Mouse (Mus musculus) thymus, postnatal 0 days (tissue): Measurements from ENCODE around the gene Mcrip2. TPM values are rescaled to one million over a fixed set of nuclear protein-coding genes. Genes with fewer than 3 reads are reported as not detected.
A peak's percentile ranks its signal among the peaks of the same experiment; 100 is the strongest.
"Not testable (repeated sequence)": the region's sequence is repeated elsewhere in the genome, so short reads cannot be mapped to it uniquely, and the experiment has no call there.

Experiments
- DNase-seq: peaks from one replicate; pipeline ENCODE4 v3.0.0-alpha.2; 2015; ENCODE audit warnings: low spot score
- polyA plus RNA-seq: library from polyadenylated mRNA; unstranded; fragments of >200 nt; fragmentation: Nextera tagmentation; extraction: Ambion mirVana; gene quantifications from 2 replicates; pipeline ENCODE4 v1.2.1, GENCODE M21; 2015

The Mcrip2 gene
- polyA plus RNA-seq, 1 experiment from 2014 or later, result 24.1 TPM

DNA sequence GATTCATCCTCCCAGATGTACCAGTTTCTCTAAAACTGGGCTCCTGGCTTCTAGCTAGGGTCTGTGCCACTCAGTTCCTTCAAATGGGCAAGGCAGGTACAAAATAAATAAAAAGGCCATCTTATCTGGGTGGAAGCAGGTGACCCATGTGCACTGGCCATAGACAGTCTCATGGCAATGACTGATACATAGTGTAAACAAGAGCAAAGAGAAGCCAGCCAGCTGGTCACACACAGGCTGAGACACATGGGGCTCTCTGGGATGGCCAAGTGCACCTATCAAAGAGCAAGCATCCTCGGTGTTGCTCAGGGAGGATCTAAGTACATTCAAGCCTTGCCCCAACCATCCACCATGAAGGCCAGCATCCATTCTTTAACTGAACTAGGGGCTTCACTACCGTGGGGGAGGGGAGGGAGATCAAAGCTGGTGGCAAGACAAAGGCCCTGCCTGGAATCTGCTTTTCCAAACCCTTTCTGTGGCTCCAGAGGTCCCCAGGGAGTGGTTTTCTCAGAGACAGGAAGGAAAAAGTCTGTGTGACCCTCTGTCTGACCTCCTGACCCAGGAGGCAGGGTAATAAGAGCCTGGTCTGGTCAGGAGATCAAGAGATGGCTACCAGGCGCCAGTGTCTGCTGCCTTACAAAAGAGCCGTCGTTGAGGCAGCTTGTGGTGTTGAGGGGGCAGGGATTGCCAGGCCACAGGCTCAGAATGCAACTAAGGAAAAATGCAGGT lies 12.5 kb upstream of the Mcrip2 start:
- DNase-seq, result no peak

DNA sequence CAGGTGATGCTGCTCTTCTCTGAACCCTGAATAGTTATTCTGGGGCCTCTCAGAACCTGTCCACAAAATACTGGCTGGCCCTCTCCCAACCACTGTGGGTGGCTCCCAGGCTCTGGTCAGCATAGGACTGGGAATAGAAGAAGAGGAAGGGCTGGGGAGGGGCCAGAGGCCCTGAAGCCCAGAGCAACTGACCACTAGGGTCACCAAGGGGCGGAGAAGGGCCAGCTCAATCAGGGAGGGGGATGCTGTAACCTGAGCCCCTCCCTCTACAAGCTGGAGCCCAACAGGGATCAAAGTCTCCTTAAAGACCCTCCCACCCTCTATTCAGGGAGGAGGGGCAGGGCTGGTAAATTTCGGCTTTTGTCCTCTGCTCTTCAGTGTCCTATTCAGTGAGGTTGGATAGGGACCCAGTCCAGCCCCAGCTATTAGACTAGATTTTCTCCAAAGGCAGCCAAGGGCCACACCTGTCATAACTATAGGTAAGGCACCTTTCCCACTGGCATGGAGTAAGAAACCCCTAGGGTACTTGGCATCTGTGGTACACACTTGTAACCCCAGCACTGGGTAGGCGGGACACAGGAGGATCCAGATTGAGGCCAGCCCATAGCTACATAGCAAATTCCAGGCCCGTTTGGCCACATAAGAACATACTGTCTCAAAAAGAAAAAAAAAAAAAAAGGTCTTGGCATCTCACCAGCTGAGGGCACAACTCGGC lies 11.8 kb upstream of the Mcrip2 start, which contains the start of gene Wfikkn1:
Wfikkn1 (minus strand) TSS at position 663 of the 715 bp plus-strand sequence.
- no peak for DNase-seq

DNA sequence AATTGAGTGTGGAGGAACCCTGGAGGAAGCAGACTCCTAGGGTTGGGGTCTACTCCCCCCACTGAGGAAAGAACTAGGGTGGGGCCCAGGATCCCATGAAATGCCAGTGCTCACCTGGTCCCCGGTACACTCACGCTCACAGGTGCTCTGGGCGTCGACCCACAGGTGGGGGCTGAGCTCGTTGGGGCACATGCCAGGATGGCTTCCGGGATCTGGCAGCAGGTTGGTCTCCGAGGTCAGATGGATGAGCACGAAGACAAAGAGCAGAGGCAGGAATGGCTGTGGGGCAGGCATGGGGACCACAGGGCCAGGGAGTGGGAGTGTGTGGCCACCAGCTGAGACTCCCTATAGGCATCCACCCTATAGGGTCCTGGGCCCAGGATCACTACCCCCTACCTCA lies 11.2 kb upstream of the Mcrip2 start:
- no peak for DNase-seq

DNA sequence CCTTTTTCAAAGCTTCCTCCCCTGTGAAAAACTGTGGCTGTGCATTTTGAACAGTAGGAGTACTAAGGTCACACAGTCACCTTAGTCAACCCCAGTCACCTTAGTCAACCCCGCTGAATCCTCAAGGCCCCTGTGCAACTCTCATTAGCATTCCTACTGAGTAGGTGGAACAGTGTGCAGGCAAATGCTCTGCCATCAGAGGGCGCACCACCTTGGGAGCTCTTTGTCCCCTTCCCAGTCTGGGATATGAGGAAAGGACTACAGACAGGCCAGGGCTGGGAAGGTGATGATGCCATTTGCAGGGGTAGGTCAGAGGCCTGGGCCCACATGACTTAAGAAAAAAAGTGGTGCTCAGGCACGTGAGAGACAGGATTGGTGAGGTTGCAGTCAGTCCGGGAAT lies 10.7 kb upstream of the Mcrip2 start:
- no peak for DNase-seq

DNA sequence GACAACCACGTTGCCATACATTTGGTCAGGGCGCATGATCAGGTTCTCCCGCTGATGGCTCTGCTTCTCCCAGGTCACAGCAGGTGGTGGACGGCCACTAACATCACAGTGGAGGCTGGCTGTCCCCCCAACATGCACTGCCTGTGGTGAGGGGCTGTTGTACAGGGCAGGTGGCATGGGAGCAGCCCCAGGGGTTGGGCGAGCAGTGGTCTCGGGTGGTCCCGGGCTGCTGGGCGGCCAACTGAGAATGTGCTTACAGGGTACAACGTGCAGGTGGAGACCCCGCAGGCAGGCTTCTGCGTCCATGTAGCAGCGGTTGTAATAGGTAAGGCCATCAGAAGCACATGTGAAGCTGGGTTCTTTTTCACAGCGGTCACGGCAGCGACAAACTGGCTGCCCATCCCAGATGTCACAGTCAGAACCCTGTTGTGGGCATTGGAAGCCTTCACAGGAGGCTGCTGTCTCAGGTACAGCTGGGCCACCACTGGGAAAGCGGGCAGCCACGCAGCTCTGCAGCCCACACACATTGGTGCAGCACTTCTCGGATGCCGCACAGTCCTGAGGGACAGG lies 10.1 kb upstream of the Mcrip2 start:
- DNase-seq, result no peak

DNA sequence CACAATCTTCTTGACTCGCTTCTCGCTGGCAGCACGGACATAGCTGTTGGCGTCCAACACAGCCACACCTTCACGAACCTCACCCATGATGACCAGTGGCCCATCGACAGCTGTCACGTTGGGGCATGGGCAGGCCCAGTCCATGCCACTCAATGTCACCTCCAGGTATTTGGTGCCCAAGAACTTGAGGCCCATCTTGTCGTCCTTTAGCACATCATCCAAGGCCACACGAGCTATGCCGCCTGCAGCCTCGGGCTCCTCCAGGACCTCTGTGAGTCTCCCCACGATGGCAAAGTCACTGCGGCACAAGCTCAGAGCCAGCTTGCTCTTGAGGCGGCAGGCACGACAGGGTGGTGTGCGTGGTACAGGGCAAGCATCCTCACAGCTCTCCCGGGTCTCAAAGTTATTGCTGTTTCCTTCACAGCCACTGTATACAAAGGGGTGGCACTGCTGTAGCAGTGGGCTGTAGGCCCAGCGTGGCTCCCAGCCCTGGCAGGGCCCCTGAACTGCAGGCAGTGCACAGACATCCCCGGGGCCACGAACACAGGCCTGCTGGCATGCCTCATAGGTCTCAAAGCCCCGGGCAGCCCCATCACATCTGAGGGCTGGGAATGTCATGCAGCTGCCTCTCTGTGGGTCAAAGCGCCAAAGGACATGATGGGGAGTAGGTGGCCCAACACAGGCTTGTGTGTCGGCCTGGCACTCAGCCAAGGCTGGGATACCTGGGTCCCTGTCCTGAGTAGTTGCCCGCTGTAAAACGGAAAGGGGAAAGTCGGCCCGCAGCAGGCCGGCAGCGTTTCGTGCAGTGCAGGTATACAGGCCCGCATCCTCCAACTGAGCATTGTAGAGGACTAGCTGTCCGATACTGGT lies 9.4 kb upstream of the Mcrip2 start:
- no peak for DNase-seq

DNA sequence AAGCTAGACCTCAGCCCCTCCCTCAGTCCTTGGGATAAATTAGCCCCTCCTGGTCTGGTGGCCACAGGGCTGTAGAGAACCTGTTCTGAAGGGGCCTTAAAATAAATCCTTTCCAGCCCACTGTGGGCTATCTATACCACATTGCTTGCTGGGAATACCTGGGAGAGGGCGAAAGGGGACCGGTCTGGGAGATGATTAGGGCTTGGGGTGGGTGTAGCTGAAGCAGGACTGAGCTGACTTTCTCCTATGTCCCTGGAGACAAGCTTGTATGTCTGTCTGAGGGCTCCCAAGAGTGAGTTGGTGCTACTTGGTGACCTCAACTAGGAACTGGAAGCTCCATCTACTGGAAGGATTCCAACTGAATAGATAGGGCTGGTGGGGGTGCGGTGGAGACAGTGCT lies 8.5 kb upstream of the Mcrip2 start:
- no peak for DNase-seq

DNA sequence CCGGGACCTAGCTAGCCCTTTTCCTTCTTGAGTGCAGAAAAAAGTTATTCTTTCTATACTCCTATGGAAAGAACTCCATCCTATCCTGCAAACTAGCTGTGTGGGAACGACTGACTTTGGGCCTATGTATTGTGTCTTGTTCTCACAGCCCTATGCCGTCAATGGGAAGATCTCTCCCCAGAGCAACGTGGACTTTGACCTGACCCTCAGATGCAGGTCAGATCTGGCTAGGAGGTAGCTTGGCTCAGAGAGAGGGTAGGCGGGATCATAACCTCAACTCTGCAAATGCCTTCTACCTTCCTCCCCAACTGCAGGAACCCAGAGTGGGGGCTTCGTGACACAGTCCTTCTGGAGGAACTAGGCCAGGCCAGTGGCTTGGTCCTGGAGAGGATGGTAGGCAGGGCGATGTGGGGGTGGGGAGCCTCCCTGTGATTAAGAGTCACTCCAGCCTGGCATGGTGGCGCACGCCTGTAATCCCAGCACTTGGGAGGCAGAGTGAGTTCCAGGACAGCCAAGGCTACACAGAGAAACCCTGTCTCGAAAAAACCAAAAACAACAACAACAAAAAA lies 7.9 kb upstream of the Mcrip2 start:
- DNase-seq, result no peak

DNA sequence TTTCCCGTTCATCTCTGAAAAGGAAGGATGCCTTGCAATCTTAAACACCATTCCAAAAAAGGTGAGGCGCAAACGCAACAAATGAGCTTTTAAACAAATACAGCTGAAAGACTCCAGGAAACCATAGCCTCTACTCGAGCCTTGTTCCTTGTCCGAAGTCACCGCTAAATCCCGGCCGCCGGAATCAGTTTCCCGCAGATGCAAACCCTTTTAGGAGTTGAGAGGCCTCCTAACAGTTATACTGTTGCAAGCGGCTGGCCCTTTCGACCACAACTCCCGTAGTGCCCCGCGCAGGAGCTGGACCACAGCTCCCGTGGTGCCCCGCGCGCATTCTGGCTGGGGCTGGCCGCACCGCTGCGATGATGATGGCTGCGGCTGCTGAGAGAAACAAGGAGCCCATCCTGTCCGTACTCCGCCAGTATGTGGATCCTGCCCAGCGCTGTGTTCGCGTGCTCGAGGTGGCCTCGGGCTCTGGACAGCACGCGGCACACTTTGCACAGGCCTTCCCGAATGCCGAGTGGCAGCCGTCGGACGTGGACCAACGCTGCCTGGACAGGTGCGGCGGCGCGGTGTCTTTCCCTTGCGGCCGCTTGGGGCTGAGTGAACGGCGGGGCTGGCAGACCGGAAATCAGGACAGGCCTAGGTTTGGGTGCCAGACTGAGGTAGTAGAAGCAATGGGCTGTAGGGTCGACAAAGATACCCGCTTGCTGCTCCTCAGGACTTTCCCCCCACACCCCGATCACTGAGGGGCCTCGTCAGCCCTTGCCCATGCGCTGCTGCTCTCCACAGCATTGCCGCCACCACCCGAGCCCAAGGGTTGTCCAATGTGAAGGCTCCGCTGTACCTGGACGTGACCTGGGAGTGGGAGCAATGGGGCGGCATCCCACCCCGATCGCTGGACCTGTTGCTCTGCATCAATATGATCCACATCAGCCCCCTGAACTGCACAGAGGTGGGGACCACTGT lies 6.9 kb upstream of the Mcrip2 start:
- peak; percentile 84 for DNase-seq

DNA sequence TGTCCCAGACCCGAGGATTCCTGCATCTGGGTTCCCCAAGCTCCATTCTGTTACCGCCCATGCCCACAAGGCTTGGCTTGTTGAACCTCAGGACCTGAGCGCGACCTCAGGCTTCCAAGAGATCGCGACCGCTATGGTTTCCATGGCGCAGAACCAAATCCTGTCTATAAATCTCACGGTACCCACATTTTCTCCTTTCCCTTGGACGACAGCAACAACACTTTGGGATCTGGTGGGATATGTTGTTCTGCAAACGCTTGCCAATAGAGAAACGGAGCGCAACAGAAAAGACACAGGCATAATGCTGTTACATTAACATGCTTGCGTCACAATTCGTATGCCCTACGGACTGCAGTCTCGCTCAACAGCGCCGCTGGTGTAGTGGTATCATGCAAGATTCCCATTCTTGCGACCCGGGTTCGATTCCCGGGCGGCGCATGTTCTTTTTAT lies 6.2 kb upstream of the Mcrip2 start, which contains the start of gene Mettl26:
Mettl26 (plus strand) TSS at position 354 of the 450 bp plus-strand sequence.
- DNase-seq, result peak; percentile 94

DNA sequence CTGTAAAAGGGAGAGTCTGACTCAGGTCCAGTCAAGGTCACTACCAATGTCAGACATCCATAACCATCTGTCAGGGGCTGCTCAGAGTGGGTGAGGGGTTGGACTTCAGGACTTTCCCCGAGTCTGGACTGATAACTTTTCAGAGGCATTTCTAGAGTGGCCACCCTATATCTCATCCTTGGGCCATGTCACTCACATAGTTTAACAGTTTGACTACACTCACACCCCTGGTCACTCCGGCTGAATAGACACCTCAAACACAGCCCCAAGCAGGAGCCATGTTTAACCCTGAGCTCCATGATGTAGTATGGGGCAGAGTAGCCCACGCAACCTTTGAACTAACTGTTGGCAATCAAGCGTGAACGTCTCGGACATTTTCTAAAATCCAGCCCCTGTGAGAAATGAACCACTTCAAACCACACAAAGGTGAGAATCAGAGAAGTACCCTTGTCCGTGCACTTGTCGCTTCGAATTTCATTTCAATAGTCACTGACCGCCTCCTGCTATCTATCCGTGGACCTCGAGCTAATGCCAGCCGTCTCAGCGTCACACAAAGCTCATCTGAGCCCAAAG lies 5.7 kb upstream of the Mcrip2 start:
- no peak for DNase-seq

DNA sequence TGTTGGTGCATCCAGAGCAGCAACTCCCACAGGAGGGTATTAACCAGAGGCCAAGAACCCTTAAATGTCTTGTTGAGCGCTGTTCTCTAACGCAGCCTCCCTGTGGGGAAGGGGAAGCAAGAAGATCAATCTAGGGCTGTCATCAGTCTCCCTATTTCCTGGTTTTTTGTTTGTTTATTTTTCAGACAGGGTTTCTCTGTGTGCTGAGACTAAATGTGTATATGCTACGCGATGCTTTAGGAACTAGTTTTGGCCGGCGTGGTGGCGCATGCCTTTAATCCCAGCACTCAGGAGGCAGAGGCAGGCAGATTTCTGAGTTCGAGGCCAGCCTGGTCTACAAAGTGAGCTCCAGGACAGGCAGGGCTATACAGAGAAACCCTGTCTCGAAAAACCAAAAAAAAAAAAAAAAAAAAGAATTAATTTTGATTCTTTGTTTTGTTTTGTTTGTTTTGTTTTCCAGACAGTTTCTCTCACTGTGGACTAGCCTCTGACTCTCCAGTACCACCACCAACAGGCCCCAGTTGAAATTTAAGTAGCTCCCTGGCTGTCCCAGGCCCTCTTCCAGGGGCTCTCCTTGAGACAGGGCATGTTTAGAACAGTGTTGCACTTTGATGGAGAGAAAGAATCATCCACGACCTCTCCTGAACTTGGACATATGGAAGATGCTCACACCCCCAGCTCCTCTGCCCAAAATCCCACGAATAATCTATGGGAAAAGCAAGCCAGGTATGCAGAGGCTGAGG lies 5.0 kb upstream of the Mcrip2 start:
- DNase-seq, result no peak

DNA sequence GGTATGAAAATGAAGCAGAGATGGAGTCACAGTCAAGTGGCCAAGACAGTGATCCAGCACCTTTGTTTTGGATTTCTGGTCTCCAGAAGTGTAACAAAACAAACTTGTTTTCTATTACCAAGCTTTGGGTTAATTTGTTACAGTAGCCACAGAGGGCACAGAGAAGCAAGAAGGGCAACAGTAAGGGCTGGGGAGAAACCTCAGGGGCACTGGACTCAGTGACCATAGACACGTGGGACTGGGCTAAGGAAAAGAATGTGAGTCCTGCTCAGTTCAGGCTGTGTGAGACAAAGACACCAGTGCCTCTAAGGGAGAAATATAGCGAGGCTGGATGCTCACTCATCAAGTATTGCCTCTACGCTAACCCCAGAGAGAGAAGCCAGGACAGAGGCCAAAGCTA lies 4.1 kb upstream of the Mcrip2 start:
- no peak for DNase-seq

DNA sequence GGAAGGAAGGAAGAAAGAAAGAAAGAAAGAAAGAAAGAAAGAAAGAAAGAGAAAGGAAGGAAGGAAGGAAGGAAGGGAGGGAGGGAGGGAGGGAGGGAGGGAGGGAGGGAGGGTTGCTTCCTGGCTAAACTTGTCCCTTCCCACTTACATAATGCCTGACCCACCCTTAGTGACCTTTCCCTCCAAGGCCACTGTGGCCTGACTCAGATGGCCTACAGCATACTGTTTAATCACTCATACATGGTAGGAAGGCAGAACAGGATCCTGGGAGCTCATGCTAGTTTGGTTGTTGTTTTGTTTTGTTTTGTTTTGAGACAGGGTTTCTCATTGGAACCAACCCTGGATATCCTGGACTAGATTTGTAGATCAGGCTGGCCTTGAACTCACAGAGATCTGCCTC lies 3.0 kb upstream of the Mcrip2 start:
- not testable (repeated sequence) for DNase-seq

DNA sequence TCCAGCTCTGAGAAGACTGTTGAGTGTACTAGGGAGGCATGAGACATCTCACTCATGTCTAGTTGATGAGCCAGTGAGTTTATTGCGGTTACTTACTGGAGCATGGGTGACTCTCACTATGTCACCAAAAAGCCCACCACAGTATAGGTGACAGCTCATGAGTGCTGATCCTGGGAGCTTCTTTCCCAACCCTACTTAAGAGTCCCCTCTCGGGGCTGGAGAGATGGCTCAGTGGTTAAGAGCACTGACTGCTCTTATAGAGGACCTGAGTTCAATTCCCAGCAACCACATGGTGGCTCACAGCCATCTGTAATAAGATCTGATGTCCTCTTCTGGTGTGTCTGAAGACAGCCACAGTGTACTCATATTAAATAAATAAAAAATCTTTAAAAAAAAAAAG lies 1.4 kb upstream of the Mcrip2 start:
- DNase-seq, result no peak

DNA sequence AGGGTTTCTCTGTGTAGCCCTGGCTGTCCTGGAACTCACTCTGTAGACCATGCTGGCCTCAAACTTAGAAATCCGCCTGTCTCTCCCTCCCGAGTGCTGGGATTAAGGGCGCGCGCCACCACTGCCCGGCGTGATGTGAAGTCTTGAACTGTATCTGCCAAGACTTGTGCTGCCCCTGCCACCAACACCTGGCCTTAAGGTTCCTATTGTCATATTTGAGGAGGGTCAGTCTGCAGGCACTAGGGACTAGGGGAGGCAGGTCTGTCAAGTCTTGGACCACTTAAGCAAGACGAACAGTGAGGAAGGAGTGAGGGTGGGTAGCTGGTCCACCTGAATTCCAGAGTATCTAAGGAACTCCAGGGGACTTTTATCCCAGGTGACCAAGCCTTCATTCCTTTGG lies 934 bp upstream of the Mcrip2 start:
- no peak for DNase-seq

DNA sequence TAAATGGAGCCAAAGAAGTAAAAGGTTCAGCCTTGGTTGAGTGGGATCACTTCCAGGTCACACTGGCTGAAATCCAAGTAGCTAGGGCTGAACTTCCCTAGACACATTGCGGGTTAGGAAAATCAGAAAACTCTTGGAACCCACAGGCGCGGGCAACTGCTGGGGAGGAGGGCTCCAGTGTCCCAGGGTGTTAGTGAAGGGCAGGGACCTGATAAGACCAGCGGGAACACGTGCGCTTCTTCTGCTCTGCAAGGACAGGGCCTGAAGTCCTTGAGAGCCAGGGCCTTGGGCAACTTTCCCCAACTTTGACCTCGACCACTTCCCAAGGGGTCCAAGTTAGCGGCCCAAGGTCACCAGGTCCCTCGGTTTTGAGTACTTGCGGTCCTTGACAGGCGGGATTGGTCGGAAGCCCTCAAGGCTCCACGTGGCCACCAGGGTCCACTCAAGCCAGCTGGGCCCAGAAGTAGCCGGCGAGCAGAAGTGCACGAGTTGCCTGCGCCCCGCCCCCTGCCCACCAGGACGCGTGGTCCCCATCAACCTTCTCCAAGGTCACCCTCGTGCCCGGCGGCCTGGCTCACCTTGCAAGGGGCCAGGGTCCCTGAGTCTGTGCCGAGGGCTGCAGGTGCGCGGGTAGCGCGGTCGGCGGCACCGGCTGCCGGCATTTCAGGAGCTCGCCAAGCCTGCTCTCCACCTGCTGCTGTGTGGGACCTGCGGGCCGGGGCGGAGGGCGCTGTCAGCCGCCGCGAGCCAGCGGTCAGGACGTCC lies 546 bp downstream of the Mcrip2 start:
- no peak for DNase-seq

DNA sequence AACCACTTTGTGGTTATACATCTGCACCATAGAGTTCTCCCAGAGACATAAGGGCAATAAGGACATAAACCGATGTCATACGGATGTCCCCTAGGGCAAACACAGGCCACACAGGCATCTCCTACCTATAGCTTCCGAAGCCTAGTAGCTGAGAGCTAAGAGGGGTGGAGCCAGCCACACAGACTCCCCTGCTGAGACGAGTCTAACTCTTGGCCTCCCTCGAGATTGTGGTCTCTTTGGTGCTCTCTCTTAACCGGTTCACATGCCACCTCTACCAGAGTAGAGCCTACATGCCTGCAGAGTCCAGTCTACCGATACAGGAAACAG lies 1.1 kb downstream of the Mcrip2 start:
- peak; percentile 53 for DNase-seq
